Mouse (Mus musculus): ENCODE results near the gene Impdh1. TPM values are rescaled to one million over a fixed set of nuclear protein-coding genes. Genes with fewer than 3 reads are reported as not detected.

Impdh1 gene
- polyA plus RNA-seq, 1 experiment from 2014 or later = 41.7 TPM

DNA sequence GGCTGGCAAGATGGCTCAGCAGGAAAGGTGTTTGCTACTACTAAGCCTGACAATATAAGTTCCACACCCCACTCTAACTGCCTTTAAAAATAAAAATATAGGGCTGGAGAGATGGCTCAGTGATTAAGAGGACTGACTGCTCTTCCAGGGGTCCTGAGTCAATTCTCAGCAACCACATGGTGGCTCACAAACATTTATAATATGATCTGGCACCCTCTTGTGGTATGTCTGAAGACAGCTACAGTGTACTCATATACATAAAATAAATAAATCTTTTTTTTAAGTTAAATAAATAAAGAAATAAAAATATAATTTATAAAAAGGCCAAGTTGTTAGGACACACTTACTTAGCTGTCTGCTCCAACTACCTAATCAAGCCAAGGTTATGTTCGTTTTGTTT is 26.1 kb upstream of the Impdh1 start:
- no peak overlapping the region for H3K9ac ChIP-seq (ENCODE audit: low read depth, low read length)
- no peaks in the 10 kb centered on the region for H3K9me3 ChIP-seq (ENCODE audit: control insufficient read depth, low read length)
- H3K4me2 ChIP-seq (replicated peaks; ENCODE audit: low read depth, low read length) = no peak overlapping the region
- ATAC-seq (ENCODE audit: low FRiP score, low TSS enrichment) = no peak
- WGBS = 71% methylated on average over 1 of the region's 1 CpGs
- H3K4me1 ChIP-seq (ENCODE audit: control insufficient read depth, insufficient read depth, low read length) = no peaks in the 10 kb centered on the region
- no peaks in the 10 kb centered on the region for H3K27me3 ChIP-seq (ENCODE audit: control insufficient read depth, insufficient read depth, low read length)
- H3K27ac ChIP-seq (ENCODE audit: low read depth, low read length) = no peak overlapping the region
- no peaks in the 10 kb centered on the region for H3K36me3 ChIP-seq (ENCODE audit: control insufficient read depth, insufficient read depth, low read length)
- no peak overlapping the region for H3K4me3 ChIP-seq (ENCODE audit: low read length)

DNA sequence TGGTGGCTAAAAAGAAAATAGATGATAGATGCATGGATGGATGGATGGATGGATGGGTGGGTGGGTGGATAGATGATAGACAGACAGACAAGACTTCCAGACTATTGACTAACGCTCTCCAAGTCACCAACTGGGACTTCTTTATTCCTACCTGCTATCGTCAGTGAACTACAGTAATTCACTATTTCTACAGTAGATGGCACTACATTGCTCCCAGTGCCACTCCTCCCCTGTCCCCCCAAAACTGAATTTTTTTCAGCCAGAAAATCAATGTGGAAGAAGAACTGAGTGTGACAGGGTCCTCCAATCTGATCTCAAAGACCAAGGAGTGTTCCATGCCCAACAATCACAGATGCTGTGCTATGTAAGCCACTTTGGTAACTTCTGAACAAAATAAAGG is 25.5 kb upstream of the Impdh1 start:
- H3K9me3 ChIP-seq (ENCODE audit: control insufficient read depth, low read length) = no peaks in the 10 kb centered on the region
- no peak overlapping the region for H3K4me3 ChIP-seq (ENCODE audit: low read length)
- no peaks in the 10 kb centered on the region for H3K36me3 ChIP-seq (ENCODE audit: control insufficient read depth, insufficient read depth, low read length)
- H3K27ac ChIP-seq (ENCODE audit: low read depth, low read length) = no peak overlapping the region
- no peak overlapping the region for H3K4me2 ChIP-seq (replicated peaks; ENCODE audit: low read depth, low read length)
- H3K9ac ChIP-seq (ENCODE audit: low read depth, low read length) = no peak overlapping the region
- WGBS = 63% methylated on average over 2 of the region's 2 CpGs
- no peaks in the 10 kb centered on the region for H3K27me3 ChIP-seq (ENCODE audit: control insufficient read depth, insufficient read depth, low read length)
- ATAC-seq (ENCODE audit: low FRiP score, low TSS enrichment) = no peak
- H3K4me1 ChIP-seq (ENCODE audit: control insufficient read depth, insufficient read depth, low read length) = no peaks in the 10 kb centered on the region

DNA sequence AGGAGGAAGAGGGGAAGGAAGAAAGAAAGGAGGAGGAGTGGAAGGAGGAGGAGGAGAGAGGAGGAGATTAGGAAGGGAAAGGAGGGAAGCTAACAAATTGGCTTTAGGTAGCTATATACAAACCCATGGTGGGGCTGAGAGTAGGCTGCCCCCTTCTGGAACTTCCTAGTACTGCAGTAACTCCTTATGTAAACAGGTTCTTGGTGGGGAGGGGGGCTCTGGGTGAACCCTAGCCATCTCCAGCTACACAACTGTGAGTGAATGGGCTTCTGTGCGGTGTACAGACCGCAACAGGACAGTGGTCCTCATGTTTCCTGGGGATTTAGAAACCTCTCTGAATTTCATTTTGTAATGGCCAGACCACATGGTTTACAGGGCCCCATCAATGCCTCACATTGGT is 24.6 kb upstream of the Impdh1 start:
- Histone ChIP-seq H3K4me2 (replicated peaks; ENCODE audit: low read depth, low read length) (no peak overlapping the region), H3K9me3 (ENCODE audit: control insufficient read depth, low read length) (no peaks in the 10 kb centered on the region), H3K27ac (ENCODE audit: low read depth, low read length) (no peak overlapping the region), H3K4me3 (ENCODE audit: low read length) (no peak overlapping the region), H3K36me3 (ENCODE audit: control insufficient read depth, insufficient read depth, low read length) (no peaks in the 10 kb centered on the region), H3K4me1 (ENCODE audit: control insufficient read depth, insufficient read depth, low read length) (no peaks in the 10 kb centered on the region), H3K27me3 (ENCODE audit: control insufficient read depth, insufficient read depth, low read length) (no peaks in the 10 kb centered on the region), H3K9ac (ENCODE audit: low read depth, low read length) (no peak overlapping the region)
- ATAC-seq (ENCODE audit: low FRiP score, low TSS enrichment) = no peak
- 40% methylated on average over 2 of the region's 2 CpGs for WGBS

DNA sequence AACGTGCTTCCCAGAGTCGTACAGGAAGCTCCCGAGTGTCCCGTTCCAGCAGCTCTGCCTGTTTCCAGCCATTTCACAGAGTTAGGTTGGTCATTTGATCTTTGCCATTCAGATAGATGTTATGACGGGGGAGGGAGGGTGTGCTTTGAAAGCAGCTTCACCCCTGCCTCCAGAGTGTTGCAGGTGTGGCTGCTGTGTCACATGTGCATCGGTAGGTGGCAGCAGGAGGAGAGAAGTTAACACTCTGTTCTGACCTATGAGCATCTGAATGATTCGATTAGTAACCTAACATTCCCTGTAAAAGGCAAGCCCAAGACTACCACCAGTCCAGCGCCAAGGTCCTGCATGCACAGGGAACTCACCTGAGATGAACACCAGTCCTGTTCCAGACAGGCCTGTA is 18.1 kb upstream of the Impdh1 start:
- Histone ChIP-seq H3K36me3 (ENCODE audit: control insufficient read depth, insufficient read depth, low read length) (no peaks in the 10 kb centered on the region), H3K4me1 (ENCODE audit: control insufficient read depth, insufficient read depth, low read length) (no peaks in the 10 kb centered on the region), H3K9me3 (ENCODE audit: control insufficient read depth, low read length) (no peaks in the 10 kb centered on the region), H3K27ac (ENCODE audit: low read depth, low read length) (no peak overlapping the region), H3K4me3 (ENCODE audit: low read length) (no peak overlapping the region), H3K27me3 (ENCODE audit: control insufficient read depth, insufficient read depth, low read length) (no peaks in the 10 kb centered on the region), H3K9ac (ENCODE audit: low read depth, low read length) (no peak overlapping the region), H3K4me2 (replicated peaks; ENCODE audit: low read depth, low read length) (no peak overlapping the region)
- peak; percentile 49; the same call in 1 of the 2 replicates for ATAC-seq (ENCODE audit: low FRiP score, low TSS enrichment)
- 43% methylated on average over 8 of the region's 8 CpGs for WGBS

DNA sequence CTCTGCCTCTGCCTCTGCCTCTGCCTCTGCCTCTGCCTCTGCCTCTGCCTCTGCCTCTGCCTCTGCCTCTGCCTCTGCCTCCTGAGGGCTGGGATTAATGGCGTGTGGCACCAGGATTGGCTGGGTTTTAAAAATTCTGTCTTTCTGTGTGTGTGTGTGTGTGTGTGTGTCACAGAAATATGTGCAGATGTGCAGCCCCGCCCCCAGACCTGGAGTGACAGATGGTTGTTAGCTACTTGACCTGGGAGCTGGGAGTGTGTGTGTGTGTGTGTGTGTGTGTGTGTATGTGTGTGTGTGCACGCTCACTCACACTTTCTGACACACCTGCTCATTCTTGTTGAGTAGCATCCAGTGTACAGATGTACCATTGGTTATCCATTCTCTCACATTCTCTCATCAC is 17.5 kb upstream of the Impdh1 start:
- H3K4me2 ChIP-seq (replicated peaks; ENCODE audit: low read depth, low read length) = no peak overlapping the region
- WGBS = 77% methylated on average over 3 of the region's 3 CpGs

DNA sequence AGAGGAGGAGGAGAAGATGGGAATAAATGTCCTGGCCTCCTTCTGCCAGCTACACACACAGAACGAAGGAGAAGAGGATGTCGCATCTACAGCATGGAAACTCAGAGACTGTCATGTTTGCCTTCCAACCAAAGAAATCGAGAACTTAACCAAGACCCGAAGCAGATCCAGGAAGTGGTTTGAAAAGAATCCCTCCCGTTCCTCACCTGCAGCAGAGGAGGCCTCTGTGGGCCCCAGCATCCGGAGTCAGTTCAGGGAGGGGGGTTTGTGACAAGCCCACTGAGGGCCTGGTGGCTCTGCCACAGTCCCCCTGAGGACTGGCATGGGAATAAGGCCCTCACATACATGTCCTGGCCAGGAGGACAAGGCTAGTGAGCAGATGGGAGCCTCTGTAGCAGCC is 16.2 kb upstream of the Impdh1 start:
- H3K9ac ChIP-seq (ENCODE audit: low read depth, low read length) = no peak overlapping the region
- H3K36me3 ChIP-seq (ENCODE audit: control insufficient read depth, insufficient read depth, low read length) = no peaks in the 10 kb centered on the region
- 66% methylated on average over 6 of the region's 6 CpGs for WGBS
- no peak overlapping the region for H3K4me3 ChIP-seq (ENCODE audit: low read length)
- ATAC-seq (ENCODE audit: low FRiP score, low TSS enrichment) = no peak
- H3K9me3 ChIP-seq (ENCODE audit: control insufficient read depth, low read length) = no peaks in the 10 kb centered on the region
- H3K27ac ChIP-seq (ENCODE audit: low read depth, low read length) = no peak overlapping the region
- no peaks in the 10 kb centered on the region for H3K27me3 ChIP-seq (ENCODE audit: control insufficient read depth, insufficient read depth, low read length)
- H3K4me2 ChIP-seq (replicated peaks; ENCODE audit: low read depth, low read length) = no peak overlapping the region
- no peaks in the 10 kb centered on the region for H3K4me1 ChIP-seq (ENCODE audit: control insufficient read depth, insufficient read depth, low read length)

More for the DNA sequence above, 17.5 kb upstream of the Impdh1 start:
- no peaks in the 10 kb centered on the region for H3K9me3 ChIP-seq (ENCODE audit: control insufficient read depth, low read length)
- H3K9ac ChIP-seq (ENCODE audit: low read depth, low read length) = no peak overlapping the region
- no peaks in the 10 kb centered on the region for H3K27me3 ChIP-seq (ENCODE audit: control insufficient read depth, insufficient read depth, low read length)
- no peak overlapping the region for H3K27ac ChIP-seq (ENCODE audit: low read depth, low read length)
- H3K4me3 ChIP-seq (ENCODE audit: low read length) = no peak overlapping the region
- ATAC-seq (ENCODE audit: low FRiP score, low TSS enrichment) = no peak
- no peaks in the 10 kb centered on the region for H3K36me3 ChIP-seq (ENCODE audit: control insufficient read depth, insufficient read depth, low read length)
- H3K4me1 ChIP-seq (ENCODE audit: control insufficient read depth, insufficient read depth, low read length) = no peaks in the 10 kb centered on the region

DNA sequence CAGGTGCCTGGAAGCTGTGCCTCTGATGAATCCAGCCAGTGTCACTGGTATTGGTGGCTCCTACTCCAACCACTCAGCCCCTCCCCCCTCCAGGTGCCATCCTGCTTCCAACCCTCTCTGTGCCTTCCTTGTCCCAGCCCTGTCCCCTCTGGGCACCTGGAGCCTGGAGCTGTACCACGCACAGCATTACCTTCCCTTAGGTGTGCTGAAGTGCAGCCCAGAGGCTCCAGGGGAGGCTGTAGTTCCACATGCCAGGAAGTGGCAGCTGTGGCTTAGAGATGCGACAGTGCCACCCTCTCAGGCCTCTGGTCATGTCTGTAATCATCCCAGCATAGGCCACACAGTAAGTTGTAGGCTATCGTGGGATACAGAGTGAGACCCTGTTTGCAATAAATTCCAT is 15.6 kb upstream of the Impdh1 start:
- WGBS = 57% methylated on average over 3 of the region's 3 CpGs
- Histone ChIP-seq H3K9me3 (ENCODE audit: control insufficient read depth, low read length) (no peaks in the 10 kb centered on the region), H3K4me1 (ENCODE audit: control insufficient read depth, insufficient read depth, low read length) (no peaks in the 10 kb centered on the region), H3K4me2 (replicated peaks; ENCODE audit: low read depth, low read length) (no peak overlapping the region), H3K9ac (ENCODE audit: low read depth, low read length) (no peak overlapping the region), H3K4me3 (ENCODE audit: low read length) (no peak overlapping the region), H3K27ac (ENCODE audit: low read depth, low read length) (no peak overlapping the region), H3K36me3 (ENCODE audit: control insufficient read depth, insufficient read depth, low read length) (no peaks in the 10 kb centered on the region), H3K27me3 (ENCODE audit: control insufficient read depth, insufficient read depth, low read length) (no peaks in the 10 kb centered on the region)
- ATAC-seq (ENCODE audit: low FRiP score, low TSS enrichment) = no peak

DNA sequence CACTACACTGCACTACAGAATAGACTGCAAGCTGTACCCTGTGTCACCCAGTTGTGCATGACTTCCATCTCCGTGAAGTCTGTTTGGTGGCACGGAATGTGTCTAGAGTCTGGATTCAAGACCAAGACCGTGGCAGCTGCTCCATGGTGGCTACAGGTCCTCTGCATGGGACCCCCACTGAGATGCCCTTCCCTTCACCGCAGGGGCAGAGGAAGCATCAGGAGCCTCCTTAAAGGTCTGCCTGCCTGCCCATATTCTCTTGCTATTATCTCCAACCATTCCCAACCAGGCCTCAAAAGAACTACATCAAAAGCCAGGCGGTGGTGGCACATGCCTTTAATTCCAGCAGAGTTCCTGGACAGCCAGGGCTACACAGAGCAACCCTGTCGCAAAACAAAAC is 14.2 kb upstream of the Impdh1 start:
- ATAC-seq (ENCODE audit: low FRiP score, low TSS enrichment) = no peak
- H3K36me3 ChIP-seq (ENCODE audit: control insufficient read depth, insufficient read depth, low read length) = no peaks in the 10 kb centered on the region
- no peaks in the 10 kb centered on the region for H3K9me3 ChIP-seq (ENCODE audit: control insufficient read depth, low read length)
- H3K4me1 ChIP-seq (ENCODE audit: control insufficient read depth, insufficient read depth, low read length) = no peaks in the 10 kb centered on the region
- 72% methylated on average over 6 of the region's 6 CpGs for WGBS
- H3K4me2 ChIP-seq (replicated peaks; ENCODE audit: low read depth, low read length) = no peak overlapping the region
- no peak overlapping the region for H3K27ac ChIP-seq (ENCODE audit: low read depth, low read length)
- H3K4me3 ChIP-seq (ENCODE audit: low read length) = no peak overlapping the region
- H3K27me3 ChIP-seq (ENCODE audit: control insufficient read depth, insufficient read depth, low read length) = no peaks in the 10 kb centered on the region
- no peak overlapping the region for H3K9ac ChIP-seq (ENCODE audit: low read depth, low read length)

DNA sequence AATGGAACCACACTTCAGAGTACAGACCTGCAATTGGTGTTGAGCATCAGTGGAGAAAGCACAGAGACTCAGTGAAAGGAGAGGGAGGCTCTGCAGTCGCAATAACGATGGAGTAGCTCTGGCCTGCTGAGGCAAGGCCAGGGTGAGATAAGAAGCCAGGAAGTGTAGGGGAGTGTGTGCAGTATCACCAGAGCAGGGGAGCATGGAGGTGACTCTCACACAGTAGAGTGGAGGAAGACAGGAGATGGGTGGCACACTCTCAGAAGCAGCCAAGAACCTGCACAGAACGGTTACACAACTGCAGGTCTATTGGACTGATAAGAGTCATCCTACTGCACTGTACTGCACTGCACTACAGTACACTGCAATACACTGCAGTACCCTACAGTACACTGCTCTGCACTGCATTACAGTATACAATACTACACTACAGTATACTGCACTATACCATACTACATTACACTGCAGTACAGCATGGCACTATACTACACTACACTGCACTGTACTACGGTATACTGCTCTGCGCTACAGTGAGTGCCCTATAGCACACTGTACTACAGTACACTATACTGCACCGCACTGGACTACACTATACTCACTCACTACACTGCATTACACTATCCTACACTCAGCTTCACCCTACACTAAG is 13.2 kb upstream of the Impdh1 start:
- WGBS = 88% methylated on average over 6 of the region's 6 CpGs
- Histone ChIP-seq H3K4me1 (ENCODE audit: control insufficient read depth, insufficient read depth, low read length) (no peaks in the 10 kb centered on the region), H3K9me3 (ENCODE audit: control insufficient read depth, low read length) (no peaks in the 10 kb centered on the region), H3K9ac (ENCODE audit: low read depth, low read length) (no peak overlapping the region), H3K27ac (ENCODE audit: low read depth, low read length) (no peak overlapping the region), H3K27me3 (ENCODE audit: control insufficient read depth, insufficient read depth, low read length) (no peaks in the 10 kb centered on the region), H3K4me2 (replicated peaks; ENCODE audit: low read depth, low read length) (no peak overlapping the region), H3K36me3 (ENCODE audit: control insufficient read depth, insufficient read depth, low read length) (no peaks in the 10 kb centered on the region), H3K4me3 (ENCODE audit: low read length) (no peak overlapping the region)
- ATAC-seq (ENCODE audit: low FRiP score, low TSS enrichment) = no peak
